ENCODE assay signal across 14 mouse cellular contexts in the genomic region with DNA sequence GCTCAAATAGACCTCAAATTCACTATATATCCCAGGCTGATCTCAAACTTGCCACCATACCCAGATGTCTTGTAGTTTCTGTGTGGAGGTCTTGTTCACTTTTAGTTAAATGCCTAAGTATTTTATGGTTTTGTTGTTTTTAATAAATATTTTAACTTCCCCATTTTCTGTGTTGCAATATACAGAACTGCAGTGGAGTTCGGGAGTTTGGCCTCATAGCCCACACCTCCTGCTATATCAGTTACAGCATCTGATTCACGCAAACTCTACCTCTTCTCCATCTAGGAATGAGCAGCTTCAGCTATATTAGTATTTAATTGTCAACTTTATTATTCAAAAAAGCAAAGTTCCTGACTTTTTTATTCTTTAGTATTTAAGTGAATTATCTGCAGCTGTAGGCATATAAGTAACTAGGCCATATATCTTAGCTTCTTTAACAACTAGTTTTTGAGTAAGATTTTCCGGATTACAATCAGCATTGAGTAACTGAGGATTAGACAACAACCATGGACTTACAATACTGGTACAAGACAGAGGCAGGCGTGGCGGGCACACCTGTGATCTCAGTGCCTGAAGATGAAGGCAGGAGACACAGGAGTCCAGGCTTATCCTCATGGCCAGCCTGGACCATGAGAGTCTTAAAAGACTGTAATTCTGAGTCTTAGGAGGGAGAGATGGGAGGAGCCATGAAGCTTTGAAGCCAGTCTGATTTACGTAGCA.
"Had no signal": no experiment of that assay in that cellular context is flagged by ENCODE, and none has a peak within 500 bp of the region (broad histone marks: within the 10 kb centered on the region; RNA-seq: fewer than 3 reads in every experiment).

No protein-coding gene starts in this region.

- H3K4me2 ChIP-seq: limb, embryonic 15.5 days; liver, embryonic 12.5 days; lung, embryonic 14.5 days; midbrain, embryonic 13.5 days; stomach, embryonic 15.5 days had no signal

- H3K36me3 ChIP-seq: stomach, embryonic 15.5 days had no signal

- H3K27ac ChIP-seq: limb, embryonic 15.5 days; liver, embryonic 12.5 days; midbrain, embryonic 13.5 days; stomach, embryonic 15.5 days had no signal

- ATAC-seq: liver, embryonic 12.5 days; midbrain, embryonic 13.5 days had no signal

- H3K4me3 ChIP-seq: limb, embryonic 15.5 days; liver, embryonic 12.5 days; midbrain, embryonic 13.5 days; stomach, embryonic 15.5 days had no signal

- H3K4me1 ChIP-seq: limb, embryonic 15.5 days; liver, embryonic 12.5 days; midbrain, embryonic 13.5 days; stomach, embryonic 15.5 days had no signal

- H3K9me3 ChIP-seq: limb, embryonic 15.5 days; liver, embryonic 12.5 days; midbrain, embryonic 13.5 days; stomach, embryonic 15.5 days had no signal

- H3K9ac ChIP-seq: limb, embryonic 15.5 days; liver, embryonic 12.5 days; lung, embryonic 14.5 days; midbrain, embryonic 13.5 days; stomach, embryonic 15.5 days had no signal

- H3K27me3 ChIP-seq: limb, embryonic 15.5 days; liver, embryonic 12.5 days; midbrain, embryonic 13.5 days; stomach, embryonic 15.5 days had no signal

- DNase-seq: kidney, adult 18-20 months; kidney, postnatal 14 days; layer of hippocampus, postnatal 36 days; lung, embryonic 14.5 days; lung, postnatal 10 days; lung, postnatal 4 days; right cerebral cortex, postnatal 4 days; spleen, adult 18-20 months; thymus, adult 2 months; thymus, postnatal 36 days had no signal
